Comparison of ENCODE assay signal across 8 mouse cellular contexts in genomic region chr16:18347931-18348600, GRCm38 (mm10). TPM values are rescaled to one million over a fixed set of nuclear protein-coding genes. Genes with fewer than 3 reads are reported as not detected.
DNase-seq lines count a peak whose midpoint lies in the region; ATAC-seq and TF ChIP-seq lines count a peak whose summit lies in the region.

TSS of gene Tango2 (minus strand) at chr16:18348103.
TSS of gene Arvcf (plus strand) at chr16:18348182.

- peak; percentile 82 for DNase-seq in heart, postnatal 0 days (ENCODE audit: low spot score)
- peak; percentile 94 to 96 for DNase-seq in kidney, postnatal 4 days
- DNase-seq in telencephalon, adult 2 months (ENCODE audit: low read depth, low spot score): peak; percentile 94

- H3K9ac ChIP-seq in forebrain, embryonic 13.5 days: peak within 1 kb of the TSS; percentile 89
- peak within 1 kb of the TSS; percentile 54 for H3K9ac ChIP-seq in heart, postnatal 0 days (replicated peaks; ENCODE audit: low read depth, low read length)
- peak within 1 kb of the TSS; percentile 28; the same call in 1 of the 2 replicates for H3K9ac ChIP-seq in liver, embryonic 15.5 days
- H3K9ac ChIP-seq in neural tube, embryonic 12.5 days: peak within 1 kb of the TSS; percentile 78

- H3K4me3 ChIP-seq in C2C12 (ENCODE audit: insufficient read depth, poor library complexity, severe bottlenecking): peak within 1 kb of the TSS; percentile 37
- H3K4me3 ChIP-seq in brown adipose tissue, adult 24 weeks (ENCODE audit: insufficient read depth, low read depth, low read length): peak within 1 kb of the TSS; percentile 82
- H3K4me3 ChIP-seq in forebrain, embryonic 13.5 days: peak within 1 kb of the TSS; percentile 85
- peak within 1 kb of the TSS; percentile 74 for H3K4me3 ChIP-seq in heart, postnatal 0 days (ENCODE audit: low read depth, low read length)
- peak within 1 kb of the TSS; percentile 60 for H3K4me3 ChIP-seq in liver, embryonic 15.5 days (replicated peaks)
- H3K4me3 ChIP-seq in neural tube, embryonic 12.5 days: peak within 1 kb of the TSS; percentile 90

- H3K36me3 ChIP-seq in C2C12 (ENCODE audit: control insufficient read depth, insufficient read depth): no peaks in the 10 kb centered on the region
- peaks cover 2% of the 10 kb centered on the region for H3K36me3 ChIP-seq in forebrain, embryonic 13.5 days (ENCODE audit: poor library complexity, severe bottlenecking)
- H3K36me3 ChIP-seq in heart, postnatal 0 days (replicated peaks; ENCODE audit: control insufficient read depth, insufficient read depth, low read length): no peaks in the 10 kb centered on the region
- H3K36me3 ChIP-seq in liver, embryonic 15.5 days (replicated peaks): no peaks in the 10 kb centered on the region
- no peaks in the 10 kb centered on the region for H3K36me3 ChIP-seq in neural tube, embryonic 12.5 days

- peak within 1 kb of the TSS; percentile 65 for H3ac ChIP-seq in C2C12 (ENCODE audit: control insufficient read depth, insufficient read length, low read depth)

- H3K79me2 ChIP-seq in C2C12 (ENCODE audit: control insufficient read depth, insufficient read depth): no peaks in the 10 kb centered on the region

- H3K4me1 ChIP-seq in brown adipose tissue, adult 24 weeks (ENCODE audit: control insufficient read depth, insufficient read depth, insufficient read length, low read length): peaks cover 4% of the 10 kb centered on the region
- H3K4me1 ChIP-seq in forebrain, embryonic 13.5 days: peaks cover 44% of the 10 kb centered on the region
- H3K4me1 ChIP-seq in heart, postnatal 0 days (ENCODE audit: control insufficient read depth, insufficient read depth): peaks cover 5% of the 10 kb centered on the region
- H3K4me1 ChIP-seq in liver, embryonic 15.5 days (replicated peaks): peaks cover 53% of the 10 kb centered on the region
- H3K4me1 ChIP-seq in neural tube, embryonic 12.5 days: peaks cover 23% of the 10 kb centered on the region

- H3K4me2 ChIP-seq in forebrain, embryonic 13.5 days: peak within 1 kb of the TSS; percentile 86
- peak within 1 kb of the TSS; percentile 100 for H3K4me2 ChIP-seq in heart, postnatal 0 days (ENCODE audit: low read depth, low read length)
- H3K4me2 ChIP-seq in liver, embryonic 15.5 days: peak within 1 kb of the TSS; percentile 70
- H3K4me2 ChIP-seq in neural tube, embryonic 12.5 days (replicated peaks): peak within 1 kb of the TSS; percentile 90

- H3K27me3 ChIP-seq in C2C12 (ENCODE audit: control insufficient read depth, insufficient read depth, insufficient read length): peaks cover 7% of the 10 kb centered on the region
- no peaks in the 10 kb centered on the region for H3K27me3 ChIP-seq in forebrain, embryonic 13.5 days
- peaks cover 15% of the 10 kb centered on the region for H3K27me3 ChIP-seq in heart, postnatal 0 days (ENCODE audit: control insufficient read depth, insufficient read depth, low read length)
- H3K27me3 ChIP-seq in liver, embryonic 15.5 days: peaks cover 64% of the 10 kb centered on the region
- H3K27me3 ChIP-seq in neural tube, embryonic 12.5 days (replicated peaks): peaks cover 7% of the 10 kb centered on the region

- no peaks in the 10 kb centered on the region for H3K79me3 ChIP-seq in C2C12 (ENCODE audit: low read depth)

- under 1% methylated on average over 42 of the region's 44 CpGs for WGBS in forebrain, embryonic 13.5 days
- under 1% methylated on average over 44 of the region's 44 CpGs for WGBS in heart, postnatal 0 days
- under 1% methylated on average over 44 of the region's 44 CpGs for WGBS in liver, embryonic 15.5 days (ENCODE audit: insufficient replicate concordance)
- WGBS in neural tube, embryonic 12.5 days: under 1% methylated on average over 44 of the region's 44 CpGs

- H3K9me3 ChIP-seq in forebrain, embryonic 13.5 days (replicated peaks): no peaks in the 10 kb centered on the region
- H3K9me3 ChIP-seq in heart, postnatal 0 days (replicated peaks; ENCODE audit: control insufficient read depth, low read length): no peaks in the 10 kb centered on the region
- H3K9me3 ChIP-seq in liver, embryonic 15.5 days (replicated peaks): no peaks in the 10 kb centered on the region
- H3K9me3 ChIP-seq in neural tube, embryonic 12.5 days: no peaks in the 10 kb centered on the region

- no peak for TF ChIP-seq EP300 in heart, postnatal 0 days (IDR thresholded peaks at IDR 0.05; ENCODE audit: low read depth)

- TF ChIP-seq CTCF in C2C12 (IDR thresholded peaks at IDR 0.05; ENCODE audit: control insufficient read depth, insufficient read depth, insufficient read length): no peak
- TF ChIP-seq CTCF in heart, postnatal 0 days (IDR thresholded peaks at IDR 0.05; ENCODE audit: low read depth): 0 out of 2 replicates have a peak, but pooled peaks have one; percentile 8

- H3K27ac ChIP-seq in brown adipose tissue, adult 24 weeks (replicated peaks; ENCODE audit: low read depth, low read length): no peak within 1 kb of the TSS
- peak within 1 kb of the TSS; percentile 40; the same call in 1 of the 2 replicates for H3K27ac ChIP-seq in forebrain, embryonic 13.5 days
- no peak within 1 kb of the TSS for H3K27ac ChIP-seq in heart, postnatal 0 days (ENCODE audit: low read depth)
- H3K27ac ChIP-seq in liver, embryonic 15.5 days (replicated peaks): no peak within 1 kb of the TSS
- no peak within 1 kb of the TSS for H3K27ac ChIP-seq in neural tube, embryonic 12.5 days

- peak; percentile 88 for ATAC-seq in forebrain, embryonic 13.5 days
- ATAC-seq in heart, postnatal 0 days (ENCODE audit: insufficient read depth, low read depth): peak; percentile 82
- peak; percentile 14; the same call in 1 of the 2 replicates for ATAC-seq in liver, embryonic 15.5 days (ENCODE audit: insufficient read depth)
- peak; percentile 83 for ATAC-seq in neural tube, embryonic 12.5 days (ENCODE audit: low FRiP score, low read depth)

TF ChIP-seq in C2C12, 6 proteins besides CTCF, POLR2A, EP300 and RAD21:
- TF ChIP-seq MYOG (IDR thresholded peaks at IDR 0.05; ENCODE audit: control insufficient read depth, extremely low read depth, insufficient read length): no peak
- TF ChIP-seq MYOD1 (IDR thresholded peaks at IDR 0.05; ENCODE audit: control insufficient read depth, insufficient read length, low read depth): peak; percentile 23
- TF ChIP-seq MAX (IDR thresholded peaks at IDR 0.05): no peak
- no peak for TF ChIP-seq FOSL1 (IDR thresholded peaks at IDR 0.05; ENCODE audit: insufficient read depth, low read length, poor library complexity, severe bottlenecking)
- TF ChIP-seq USF1 (IDR thresholded peaks at IDR 0.05; ENCODE audit: low read depth): no peak
- TF ChIP-seq CEBPB (IDR thresholded peaks at IDR 0.05; ENCODE audit: low read depth): no peak
TF ChIP-seq in C2C12: peak in this region for 1.

RNA-seq across cellular contexts. Expression of gene Tango2, which starts in this region (rescaled TPM):
- polyA plus RNA-seq in C2C12 (2012; fragmentation: generic; extraction: Trizol): 20.6 TPM
- polyA plus RNA-seq in brown adipose tissue, adult 24 weeks (2012; ENCODE audit: insufficient read depth, insufficient read length, missing spikeins): 23.5 and 26.3 TPM in 2 replicates
- 59.2 and 63.2 TPM in 2 replicates for polyA plus RNA-seq in forebrain, embryonic 13.5 days (2015; fragmentation: Nextera tagmentation; extraction: Ambion mirVana)
- total RNA-seq in heart, postnatal 0 days (2014; rRNA removed; ENCODE audit: low replicate concordance): 55.3 and 56.9 TPM in 2 replicates
- polyA plus RNA-seq in heart, postnatal 0 days (2015; fragmentation: Nextera tagmentation; extraction: Ambion mirVana): 65.8 and 69.0 TPM in 2 replicates
- 56.5 and 61.7 TPM in 2 replicates for polyA plus RNA-seq in liver, embryonic 15.5 days (2015; fragmentation: Nextera tagmentation; extraction: Ambion mirVana)
- polyA plus RNA-seq in neural tube, embryonic 12.5 days (2016; fragmentation: Nextera tagmentation; extraction: Ambion mirVana): 59.1 and 60.0 TPM in 2 replicates

RNA-seq across cellular contexts. Expression of gene Arvcf, which starts in this region (rescaled TPM):
- polyA plus RNA-seq in C2C12 (2012; fragmentation: generic; extraction: Trizol): 5.4 TPM
- polyA plus RNA-seq in brown adipose tissue, adult 24 weeks (2012; ENCODE audit: insufficient read depth, insufficient read length, missing spikeins): 3.8 and 4.7 TPM in 2 replicates
- 77.2 and 95.0 TPM in 2 replicates for polyA plus RNA-seq in forebrain, embryonic 13.5 days (2015; fragmentation: Nextera tagmentation; extraction: Ambion mirVana)
- 62.1 and 95.5 TPM in 2 replicates for total RNA-seq in heart, postnatal 0 days (2014; rRNA removed; ENCODE audit: low replicate concordance)
- 22.5 and 22.6 TPM in 2 replicates for polyA plus RNA-seq in heart, postnatal 0 days (2015; fragmentation: Nextera tagmentation; extraction: Ambion mirVana)
- 7.6 and 9.4 TPM in 2 replicates for polyA plus RNA-seq in liver, embryonic 15.5 days (2015; fragmentation: Nextera tagmentation; extraction: Ambion mirVana)
- 114 and 118 TPM in 2 replicates for polyA plus RNA-seq in neural tube, embryonic 12.5 days (2016; fragmentation: Nextera tagmentation; extraction: Ambion mirVana)

Comparison
In these comparisons a context has a peak if more than half of its experiments do, and no peak if none do; other contexts are left out.
1. H3K4me3 ChIP-seq: peak in every context shown above with its lines; median percentile 90 in neural tube, embryonic 12.5 days; 85 in forebrain, embryonic 13.5 days; 82 in brown adipose tissue, adult 24 weeks; 74 in heart, postnatal 0 days; 60 in liver, embryonic 15.5 days; 37 in C2C12.
2. ATAC-seq: peak in every context shown above with its lines; median percentile 88 in forebrain, embryonic 13.5 days; 83 in neural tube, embryonic 12.5 days; 82 in heart, postnatal 0 days; 14 in liver, embryonic 15.5 days.
3. H3K9ac ChIP-seq: peak in every context shown above with its lines; median percentile 89 in forebrain, embryonic 13.5 days; 78 in neural tube, embryonic 12.5 days; 54 in heart, postnatal 0 days; 28 in liver, embryonic 15.5 days.